In genomic region chr1:89574941-89575890, GRCm38 (mm10) we compare ENCODE assay signal across 8 mouse cellular contexts.
DNase-seq lines count a peak whose midpoint lies in the region; ATAC-seq and TF ChIP-seq lines count a peak whose summit lies in the region.

No protein-coding gene starts in this region.

- peak overlapping the region; percentile 69 for H3K27ac ChIP-seq in bone marrow, adult 2 months (ENCODE audit: control insufficient read depth, insufficient read depth, low read depth, low read length, poor library complexity)
- peak overlapping the region; percentile 99; the same call in 1 of the 2 replicates for H3K27ac ChIP-seq in midbrain, embryonic 12.5 days (replicated peaks)
- H3K27ac ChIP-seq in layer of hippocampus, adult 2 months = no peak overlapping the region

- 12% methylated on average over 7 of the region's 7 CpGs for WGBS in bone marrow, adult 2 months
- 53% methylated on average over 7 of the region's 7 CpGs for WGBS in midbrain, embryonic 12.5 days

- peaks cover 8% of the 10 kb centered on the region for H3K4me1 ChIP-seq in bone marrow, adult 2 months (ENCODE audit: control insufficient read depth, insufficient read depth, low read length)
- H3K4me1 ChIP-seq in midbrain, embryonic 12.5 days = peaks cover 50% of the 10 kb centered on the region

- H3K4me3 ChIP-seq in bone marrow, adult 2 months (replicated peaks; ENCODE audit: control insufficient read depth, low read depth, low read length) = peak overlapping the region; percentile 6
- H3K4me3 ChIP-seq in midbrain, embryonic 12.5 days = no peak overlapping the region
- H3K4me3 ChIP-seq in layer of hippocampus, adult 2 months = no peak overlapping the region

- ATAC-seq in midbrain, embryonic 12.5 days (ENCODE audit: low FRiP score, low read depth) = no peak

- no peak overlapping the region for H3K9ac ChIP-seq in midbrain, embryonic 12.5 days (replicated peaks)

- H3K27me3 ChIP-seq in midbrain, embryonic 12.5 days = no peaks in the 10 kb centered on the region

- no peak for TF ChIP-seq POLR2A in bone marrow, adult 2 months (IDR thresholded peaks at IDR 0.05; ENCODE audit: borderline replicate concordance, control insufficient read depth, low read depth, low read length)

- H3K36me3 ChIP-seq in midbrain, embryonic 12.5 days = no peaks in the 10 kb centered on the region

- no peaks in the 10 kb centered on the region for H3K9me3 ChIP-seq in midbrain, embryonic 12.5 days

- no peak overlapping the region for H3K4me2 ChIP-seq in midbrain, embryonic 12.5 days (replicated peaks)

- no peak for TF ChIP-seq CTCF in bone marrow, adult 2 months (IDR thresholded peaks at IDR 0.05; ENCODE audit: control insufficient read depth, insufficient read depth, low read length)
- no peak for TF ChIP-seq CTCF in layer of hippocampus, adult 2 months (conservative IDR thresholded peaks at IDR 0.05)

- peak; percentile 27 for DNase-seq in kidney, adult 11 months
- DNase-seq in kidney, postnatal 10 days = no peak
- peak; percentile 37 to 57 for DNase-seq in cerebellum, postnatal 36 days
- DNase-seq in retina, embryonic 14.5 days (ENCODE audit: low spot score) = no peak
- DNase-seq in T-cell, adult 2 months (ENCODE audit: low spot score) = no peak
- no peak for DNase-seq in layer of hippocampus, adult 2 months (ENCODE audit: low spot score in 2 of 2)

Comparison
In these comparisons a context has a peak if more than half of its experiments do, and no peak if none do; other contexts are left out.
1. DNase-seq: peak in kidney, adult 11 months (single experiment) and cerebellum, postnatal 36 days (2 of 2); none in kidney, postnatal 10 days (single experiment), retina, embryonic 14.5 days (single experiment), T-cell, adult 2 months (single experiment) and layer of hippocampus, adult 2 months (0 of 2).